Mouse (Mus musculus): ENCODE data around the gene B3gat1.
A peak's percentile ranks its signal among the peaks of the same experiment; 100 is the strongest.

B3gat1 gene

GRCm38 (mm10) chr9:26776122-26776902, 42.8 kb downstream of the B3gat1 start:
- peak; percentile 29 to 41 for DNase-seq

- peak in 1 of 2 experiments; percentile 28 for DNase-seq
Observed at GRCm38 (mm10) chr9:26778421-26778820, 44.9 kb downstream of the B3gat1 start.

GRCm38 (mm10) chr9:26783414-26783975, 50.0 kb downstream of the B3gat1 start:
- DNase-seq, result no peak

- peak in 1 of 2 experiments; percentile 24 for DNase-seq
Observed at GRCm38 (mm10) chr9:26792829-26793228, 59.3 kb downstream of the B3gat1 start.

GRCm38 (mm10) chr9:26798205-26798604, 64.7 kb downstream of the B3gat1 start:
- peak in 1 of 2 experiments; percentile 21 for DNase-seq

GRCm38 (mm10) chr9:26798731-26799130, 65.2 kb downstream of the B3gat1 start:
- DNase-seq, result peak; percentile 56 to 76

- peak; percentile 82 to 84 for DNase-seq
Observed at GRCm38 (mm10) chr9:26800357-26800756, 66.8 kb downstream of the B3gat1 start.

GRCm38 (mm10) chr9:26804321-26804720, 70.8 kb downstream of the B3gat1 start:
- DNase-seq, result no peak

- DNase-seq, result peak; percentile 97 to 98
Observed at GRCm38 (mm10) chr9:26805935-26806666, 72.6 kb downstream of the B3gat1 start, which contains the start of gene Glb1l2. Gene Glb1l2, minus strand, starts transcription at chr9:26806468.

- DNase-seq, result no peak
Observed at GRCm38 (mm10) chr9:26808735-26809134, 75.2 kb downstream of the B3gat1 start.
